In genomic region chr13:36727779-36728470, GRCm38 (mm10) we compare ENCODE assay signal across 8 mouse cellular contexts. TPM values are rescaled to one million over a fixed set of nuclear protein-coding genes. Genes with fewer than 3 reads are reported as not detected.
DNase-seq lines count a peak whose midpoint lies in the region; ATAC-seq and TF ChIP-seq lines count a peak whose summit lies in the region.

No protein-coding gene starts in this region.

- H3K4me2 ChIP-seq in forebrain, embryonic 11.5 days (ENCODE audit: low read depth, low read length, severe bottlenecking) = peak overlapping the region; percentile 73
- H3K4me2 ChIP-seq in liver, embryonic 13.5 days = peak overlapping the region; percentile 54

- TF ChIP-seq POLR2A in ES-Bruce4 (IDR thresholded peaks at IDR 0.05; ENCODE audit: insufficient read depth, low read length) = no peak

- peaks cover 55% of the 10 kb centered on the region for H3K27me3 ChIP-seq in ES-Bruce4 (ENCODE audit: control insufficient read depth, insufficient read depth, low read length, poor library complexity, severe bottlenecking)
- peaks cover 80% of the 10 kb centered on the region for H3K27me3 ChIP-seq in forebrain, embryonic 11.5 days (ENCODE audit: control insufficient read depth, insufficient read depth, low read length)
- peaks cover 100% of the 10 kb centered on the region for H3K27me3 ChIP-seq in liver, embryonic 13.5 days

- ATAC-seq in forebrain, embryonic 11.5 days (replicated peaks; ENCODE audit: low FRiP score) = 0 out of 2 replicates have a peak, but pooled peaks have one; percentile 2
- ATAC-seq in liver, embryonic 13.5 days (ENCODE audit: low read depth) = no peak

- no peaks in the 10 kb centered on the region for H3K4me1 ChIP-seq in ES-Bruce4 (ENCODE audit: control insufficient read depth, insufficient read depth, low read length)
- H3K4me1 ChIP-seq in forebrain, embryonic 11.5 days (replicated peaks; ENCODE audit: control insufficient read depth, insufficient read depth, low read length) = peaks cover 25% of the 10 kb centered on the region
- H3K4me1 ChIP-seq in liver, embryonic 13.5 days (replicated peaks) = peaks cover 12% of the 10 kb centered on the region; the same call in 1 of the 2 replicates

- TF ChIP-seq CTCF in ES-Bruce4 (IDR thresholded peaks at IDR 0.05; ENCODE audit: low read depth, low read length) = no peak

- no peak for TF ChIP-seq EP300 in ES-Bruce4 (IDR thresholded peaks at IDR 0.05; ENCODE audit: insufficient read depth, low read depth, low read length)

- under 1% methylated on average over 23 of the region's 23 CpGs for WGBS in forebrain, embryonic 11.5 days
- 1% methylated on average over 20 of the region's 23 CpGs for WGBS in liver, embryonic 13.5 days (ENCODE audit: insufficient replicate concordance)

- no peaks in the 10 kb centered on the region for H3K36me3 ChIP-seq in ES-Bruce4 (ENCODE audit: control insufficient read depth, insufficient read depth, low read length, poor library complexity, severe bottlenecking)
- H3K36me3 ChIP-seq in forebrain, embryonic 11.5 days (ENCODE audit: control insufficient read depth, insufficient read depth, low read length) = no peaks in the 10 kb centered on the region
- no peaks in the 10 kb centered on the region for H3K36me3 ChIP-seq in liver, embryonic 13.5 days

- no peak overlapping the region for H3K9ac ChIP-seq in ES-Bruce4 (ENCODE audit: low read depth, poor library complexity, severe bottlenecking)
- peak overlapping the region; percentile 66; the same call in 1 of the 2 replicates for H3K9ac ChIP-seq in forebrain, embryonic 11.5 days (ENCODE audit: low read length)
- no peak overlapping the region for H3K9ac ChIP-seq in liver, embryonic 13.5 days

- H3K9me3 ChIP-seq in ES-Bruce4 (replicated peaks; ENCODE audit: control insufficient read depth, insufficient read depth, low read length, poor library complexity, severe bottlenecking) = no peaks in the 10 kb centered on the region
- H3K9me3 ChIP-seq in forebrain, embryonic 11.5 days (ENCODE audit: control insufficient read depth, low read length) = no peaks in the 10 kb centered on the region
- no peaks in the 10 kb centered on the region for H3K9me3 ChIP-seq in liver, embryonic 13.5 days (replicated peaks)

- H3K27ac ChIP-seq in ES-Bruce4 (ENCODE audit: insufficient read depth, low read length) = no peak overlapping the region
- H3K27ac ChIP-seq in forebrain, embryonic 11.5 days (ENCODE audit: low read depth, low read length) = peak overlapping the region; percentile 80
- no peak overlapping the region for H3K27ac ChIP-seq in liver, embryonic 13.5 days

- peak; percentile 14 for DNase-seq in embryo, embryonic 10 days (ENCODE audit: low spot score)
- DNase-seq in embryo, embryonic 10.5 days (ENCODE audit: low spot score) = no peak
- peak; percentile 69 for DNase-seq in forebrain, embryonic 11.5 days (ENCODE audit: low spot score)
- DNase-seq in liver, embryonic 13.5 days = no peak
- no peak for DNase-seq in thymus, postnatal 14 days
- no peak for DNase-seq in urinary bladder, adult 18-20 months (ENCODE audit: low spot score in 2 of 2)
- DNase-seq in yolk sac, embryonic 10.5 days (ENCODE audit: low spot score) = no peak

- H3K4me3 ChIP-seq in ES-Bruce4 (ENCODE audit: low read depth, low read length) = peak overlapping the region; percentile 60
- H3K4me3 ChIP-seq in forebrain, embryonic 11.5 days (ENCODE audit: low read depth, low read length) = peak overlapping the region; percentile 33
- peak overlapping the region; percentile 34 for H3K4me3 ChIP-seq in liver, embryonic 13.5 days (replicated peaks)

RNA-seq across cellular contexts. Expression of gene Nrn1, which starts 7.0 kb away (rescaled TPM):
- polyA plus RNA-seq in ES-Bruce4 (2011; ENCODE audit: insufficient read depth, insufficient read length, low read depth, missing spikeins) = 1.9 and 2.4 TPM in 2 replicates
- polyA plus RNA-seq in forebrain, embryonic 11.5 days (2014; fragmentation: Nextera tagmentation; extraction: Ambion mirVana) = 36.6 and 36.7 TPM in 2 replicates
- 10.0 and 10.4 TPM in 2 replicates for polyA plus RNA-seq in liver, embryonic 13.5 days (2015; fragmentation: Nextera tagmentation; extraction: Ambion mirVana)

Comparison
In these comparisons a context has a peak if more than half of its experiments do, and no peak if none do; other contexts are left out.
1. DNase-seq: peak in embryo, embryonic 10 days (single experiment) and forebrain, embryonic 11.5 days (single experiment); none in embryo, embryonic 10.5 days (single experiment), liver, embryonic 13.5 days (single experiment), thymus, postnatal 14 days (single experiment), urinary bladder, adult 18-20 months (0 of 2) and yolk sac, embryonic 10.5 days (single experiment).
2. Peak in every context shown above with its lines, with median percentiles within 50 percentile points of each other: H3K4me3 ChIP-seq.